12 mouse cellular contexts compared by ENCODE assay signal in the genomic region with DNA sequence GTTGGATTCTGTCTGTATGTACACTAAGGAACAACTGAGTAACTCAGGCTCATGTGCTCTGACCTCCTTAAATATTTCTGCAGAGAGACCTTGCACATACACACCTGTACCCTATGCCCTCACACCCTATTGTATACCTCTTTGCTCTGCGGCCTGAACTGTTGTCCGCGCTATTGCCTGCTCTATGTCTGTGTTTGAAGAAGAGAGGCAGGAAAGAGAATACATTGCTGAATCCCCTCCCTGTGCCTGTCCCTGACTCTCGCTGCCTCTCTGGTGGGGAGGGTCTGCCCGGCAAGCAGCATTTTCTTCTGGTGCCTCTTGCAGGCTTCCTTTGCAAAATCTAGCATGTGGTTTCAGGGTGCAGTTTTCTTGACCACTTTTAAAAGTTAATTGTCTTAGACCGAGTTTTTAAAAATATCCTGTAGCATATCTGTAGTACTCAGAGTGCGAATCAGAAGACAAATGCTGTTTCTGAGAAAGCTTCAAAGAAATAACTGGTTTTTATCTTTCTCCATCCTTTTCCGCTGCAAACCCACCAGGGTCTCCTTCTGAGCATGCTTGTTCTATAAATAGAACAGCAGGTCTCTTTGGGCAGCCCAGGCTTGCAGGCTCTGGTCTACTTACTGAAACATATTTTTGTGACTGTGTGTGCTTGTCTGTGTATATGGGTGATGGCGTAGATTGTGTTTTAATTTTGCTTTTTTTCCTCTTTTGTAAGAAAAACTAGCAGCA. TPM values are rescaled to one million over a fixed set of nuclear protein-coding genes. Genes with fewer than 3 reads are reported as not detected.
DNase-seq lines count a peak whose midpoint lies in the region; ATAC-seq and TF ChIP-seq lines count a peak whose summit lies in the region.
"Had no signal": no experiment of that assay in that cellular context is flagged by ENCODE, and none has a peak within 500 bp of the region (broad histone marks: within the 10 kb centered on the region; RNA-seq: fewer than 3 reads in every experiment).

No protein-coding gene starts in this region.

- no peak overlapping the region for H3K4me2 ChIP-seq in hindbrain, embryonic 16.5 days (ENCODE audit: low read length)
- no peak overlapping the region for H3K4me2 ChIP-seq in hindbrain, embryonic 12.5 days (replicated peaks)
- H3K4me2 ChIP-seq in embryonic facial prominence, embryonic 14.5 days (ENCODE audit: low read depth, low read length): no peak overlapping the region
- H3K4me2 ChIP-seq in neural tube, embryonic 15.5 days: peak overlapping the region; percentile 20; the same call in 1 of the 2 replicates
- H3K4me2 ChIP-seq: liver, embryonic 15.5 days; neural tube, embryonic 12.5 days had no signal

- no peak for TF ChIP-seq POLR2A in thymus, adult 2 months (IDR thresholded peaks at IDR 0.05; ENCODE audit: control insufficient read depth, extremely low read depth, insufficient read depth, low read length, poor library complexity)

- peak overlapping the region; percentile 46 for H3K27ac ChIP-seq in hindbrain, embryonic 16.5 days (ENCODE audit: low read depth, low read length)
- no peak overlapping the region for H3K27ac ChIP-seq in hindbrain, embryonic 12.5 days
- peak overlapping the region; percentile 5 for H3K27ac ChIP-seq in thymus, adult 2 months (ENCODE audit: control insufficient read depth, insufficient read depth, low read length)
- 0 out of 2 replicates have a peak overlapping the region, but pooled peaks have one; percentile 46 for H3K27ac ChIP-seq in embryonic facial prominence, embryonic 14.5 days (replicated peaks; ENCODE audit: low read depth, low read length)
- peak overlapping the region; percentile 60; the same call in 1 of the 2 replicates for H3K27ac ChIP-seq in neural tube, embryonic 15.5 days (replicated peaks)
- H3K27ac ChIP-seq: liver, embryonic 15.5 days; neural tube, embryonic 12.5 days had no signal

- H3K4me1 ChIP-seq in hindbrain, embryonic 16.5 days (ENCODE audit: control insufficient read depth, insufficient read depth, low read depth, low read length): peaks cover 20% of the 10 kb centered on the region
- H3K4me1 ChIP-seq in hindbrain, embryonic 12.5 days: peaks cover 12% of the 10 kb centered on the region; the same call in 1 of the 2 replicates
- H3K4me1 ChIP-seq in thymus, adult 2 months (replicated peaks; ENCODE audit: control insufficient read depth, insufficient read depth, low read length): peaks cover 44% of the 10 kb centered on the region
- H3K4me1 ChIP-seq in embryonic facial prominence, embryonic 14.5 days (ENCODE audit: control insufficient read depth, insufficient read depth, low read length): peaks cover 36% of the 10 kb centered on the region
- peaks cover 47% of the 10 kb centered on the region for H3K4me1 ChIP-seq in neural tube, embryonic 15.5 days

- no peaks in the 10 kb centered on the region for H3K9me3 ChIP-seq in hindbrain, embryonic 16.5 days (ENCODE audit: control insufficient read depth, low read length)
- no peaks in the 10 kb centered on the region for H3K9me3 ChIP-seq in hindbrain, embryonic 12.5 days (replicated peaks)
- no peaks in the 10 kb centered on the region for H3K9me3 ChIP-seq in embryonic facial prominence, embryonic 14.5 days (ENCODE audit: control insufficient read depth, low read length)
- no peaks in the 10 kb centered on the region for H3K9me3 ChIP-seq in neural tube, embryonic 15.5 days (replicated peaks)
- H3K9me3 ChIP-seq: liver, embryonic 15.5 days; neural tube, embryonic 12.5 days had no signal

- peak; percentile 52; the same call in 1 of the 2 replicates for ATAC-seq in hindbrain, embryonic 16.5 days
- no peak for ATAC-seq in hindbrain, embryonic 12.5 days (ENCODE audit: low FRiP score)
- ATAC-seq in embryonic facial prominence, embryonic 14.5 days (ENCODE audit: low read depth): no peak
- no peak for ATAC-seq in neural tube, embryonic 15.5 days (ENCODE audit: low FRiP score)
- ATAC-seq in megakaryocyte-erythroid progenitor cell, adult 5-6 weeks (replicated peaks; ENCODE audit: low FRiP score, low TSS enrichment, poor library complexity, severe bottlenecking): no peak
- ATAC-seq: Patski had no signal

- no peak for TF ChIP-seq CTCF in thymus, adult 2 months (IDR thresholded peaks at IDR 0.05; ENCODE audit: borderline replicate concordance, control insufficient read depth, extremely low read depth, insufficient read depth, low read length, poor library complexity)

- no peak overlapping the region for H3K9ac ChIP-seq in hindbrain, embryonic 16.5 days (ENCODE audit: low read depth, low read length)
- no peak overlapping the region for H3K9ac ChIP-seq in hindbrain, embryonic 12.5 days
- H3K9ac ChIP-seq in embryonic facial prominence, embryonic 14.5 days (ENCODE audit: low read depth, low read length): peak overlapping the region; percentile 28; the same call in 1 of the 2 replicates
- H3K9ac ChIP-seq in neural tube, embryonic 15.5 days (replicated peaks): no peak overlapping the region
- H3K9ac ChIP-seq: liver, embryonic 15.5 days; neural tube, embryonic 12.5 days had no signal

- H3K4me3 ChIP-seq in hindbrain, embryonic 16.5 days (ENCODE audit: low read length): no peak overlapping the region
- no peak overlapping the region for H3K4me3 ChIP-seq in hindbrain, embryonic 12.5 days
- no peak overlapping the region for H3K4me3 ChIP-seq in thymus, adult 2 months (ENCODE audit: control insufficient read depth, insufficient read depth, low read length)
- no peak overlapping the region for H3K4me3 ChIP-seq in embryonic facial prominence, embryonic 14.5 days (ENCODE audit: low read depth, low read length)
- no peak overlapping the region for H3K4me3 ChIP-seq in neural tube, embryonic 15.5 days (replicated peaks)
- H3K4me3 ChIP-seq: liver, embryonic 15.5 days; neural tube, embryonic 12.5 days had no signal

- 76% methylated on average over 9 of the region's 9 CpGs for WGBS in hindbrain, embryonic 16.5 days
- WGBS in hindbrain, embryonic 12.5 days: 78% methylated on average over 9 of the region's 9 CpGs
- WGBS in thymus, adult 2 months: 6% methylated on average over 9 of the region's 9 CpGs
- WGBS in embryonic facial prominence, embryonic 14.5 days: 54% methylated on average over 9 of the region's 9 CpGs
- 71% methylated on average over 9 of the region's 9 CpGs for WGBS in neural tube, embryonic 15.5 days

- no peaks in the 10 kb centered on the region for H3K27me3 ChIP-seq in hindbrain, embryonic 16.5 days (replicated peaks; ENCODE audit: control insufficient read depth, insufficient read depth, low read length)
- no peaks in the 10 kb centered on the region for H3K27me3 ChIP-seq in hindbrain, embryonic 12.5 days
- H3K27me3 ChIP-seq in thymus, adult 2 months (ENCODE audit: control insufficient read depth, insufficient read depth, low read length): no peaks in the 10 kb centered on the region
- no peaks in the 10 kb centered on the region for H3K27me3 ChIP-seq in embryonic facial prominence, embryonic 14.5 days (replicated peaks; ENCODE audit: control insufficient read depth, insufficient read depth, low read length)
- H3K27me3 ChIP-seq in neural tube, embryonic 15.5 days (replicated peaks): no peaks in the 10 kb centered on the region
- H3K27me3 ChIP-seq: liver, embryonic 15.5 days; neural tube, embryonic 12.5 days; Patski had no signal

- H3K36me3 ChIP-seq in hindbrain, embryonic 16.5 days (ENCODE audit: control insufficient read depth, insufficient read depth, low read length): peaks cover 4% of the 10 kb centered on the region
- no peaks in the 10 kb centered on the region for H3K36me3 ChIP-seq in hindbrain, embryonic 12.5 days
- peaks cover 16% of the 10 kb centered on the region for H3K36me3 ChIP-seq in thymus, adult 2 months (ENCODE audit: control insufficient read depth, insufficient read depth, low read length)
- peaks cover 5% of the 10 kb centered on the region for H3K36me3 ChIP-seq in embryonic facial prominence, embryonic 14.5 days (ENCODE audit: control insufficient read depth, insufficient read depth, low read length)
- peaks cover 5% of the 10 kb centered on the region; the same call in 1 of the 2 replicates for H3K36me3 ChIP-seq in neural tube, embryonic 15.5 days

- DNase-seq in thymus, adult 2 months: no peak
- DNase-seq in thymus, postnatal 25 days: no peak
- DNase-seq in embryonic facial prominence, embryonic 14.5 days (ENCODE audit: low spot score): no peak
- DNase-seq in lung, adult 18-20 months: no peak
- DNase-seq: spleen, adult 18-20 months had no signal

RNA-seq across cellular contexts. Expression of a gene that starts 24.6 kb away (rescaled TPM):
- 40.4 and 42.8 TPM in 2 replicates for polyA plus RNA-seq in hindbrain, embryonic 16.5 days (2015; fragmentation: Nextera tagmentation; extraction: Ambion mirVana)
- polyA plus RNA-seq in hindbrain, embryonic 12.5 days (2016; fragmentation: Nextera tagmentation; extraction: Ambion mirVana): 37.0 and 39.1 TPM in 2 replicates
- polyA plus RNA-seq in thymus, adult 2 months (2012; rRNA removed): 182 and 189 TPM in 2 replicates
- 31.7 and 34.1 TPM in 2 replicates for polyA plus RNA-seq in embryonic facial prominence, embryonic 14.5 days (2014; fragmentation: Nextera tagmentation; extraction: Ambion mirVana)
- polyA plus RNA-seq in neural tube, embryonic 15.5 days (2015; fragmentation: Nextera tagmentation; extraction: Ambion mirVana): 40.7 and 45.4 TPM in 2 replicates
- 35.7 and 42.1 TPM in 2 replicates for total RNA-seq in megakaryocyte-erythroid progenitor cell, adult 5-6 weeks (2014; fragmentation: Nextera tagmentation)
- 17.5 and 26.8 TPM in 2 replicates for total RNA-seq in megakaryocyte-erythroid progenitor cell, adult 5-6 weeks (2017)
